Mouse (Mus musculus) thymus, postnatal 36 days (tissue): Measurements from ENCODE around the gene Slc16a7.

Experiments used
- DNase-seq, 2 experiments: peaks; one replicate each; pipeline ENCODE4 v3.0.0; 2022; ENCODE audit warnings: mixed read lengths in 2 of 2

The Slc16a7 gene

DNA sequence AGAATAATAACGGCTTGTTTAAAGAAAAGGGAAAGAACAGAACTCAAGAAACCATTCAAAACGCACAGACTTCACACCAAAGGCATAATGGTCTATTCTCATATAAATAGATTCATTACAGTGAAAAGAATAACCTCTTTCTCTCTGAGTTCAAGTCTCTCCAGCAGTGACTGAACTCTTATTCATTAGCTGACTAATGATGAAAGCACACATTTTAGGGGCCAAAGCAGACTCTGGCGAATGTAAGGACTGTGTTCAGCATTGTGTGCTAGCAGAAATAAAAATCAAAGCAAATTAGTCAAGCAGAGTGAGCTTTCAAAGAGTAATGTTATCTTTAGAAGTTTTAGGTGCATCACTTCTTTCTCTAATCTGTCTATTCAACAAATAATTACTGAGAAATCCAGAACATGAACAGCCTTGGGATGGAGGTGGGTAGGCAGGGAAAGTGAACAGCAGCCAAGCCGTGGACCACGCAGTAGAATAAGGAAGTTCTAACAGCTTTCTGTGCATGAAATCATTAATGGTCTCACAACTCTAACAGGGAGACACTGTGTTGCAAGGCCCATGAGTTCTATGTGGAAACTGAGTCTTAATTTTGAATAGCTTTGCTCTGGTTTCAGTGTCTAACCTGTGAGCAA is 214.1 kb downstream of the Slc16a7 start:
- DNase-seq, result no peak

DNA sequence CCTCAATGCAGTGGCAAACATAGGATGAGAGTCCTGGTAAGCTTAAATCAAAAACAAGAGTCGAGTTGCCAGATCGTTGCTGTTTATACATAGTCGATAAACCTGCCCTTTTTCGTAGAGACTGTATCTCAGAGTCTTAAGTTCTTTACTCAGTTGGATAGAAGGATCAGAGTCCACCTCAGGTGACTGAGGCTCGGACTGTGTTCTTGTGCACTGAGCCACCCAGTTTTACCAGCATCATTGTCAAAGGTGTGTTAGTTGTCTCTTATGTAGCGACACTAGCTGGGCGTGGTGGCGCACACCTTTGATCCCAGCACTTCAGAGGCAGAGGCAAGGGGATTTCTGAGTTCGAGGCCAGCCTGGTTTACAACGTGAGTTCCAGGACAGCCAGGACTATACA is 217.6 kb downstream of the Slc16a7 start:
- DNase-seq, result no peak

GRCm38 (mm10) chr10:125171154-125171553 is 218.1 kb downstream of the Slc16a7 start:
- no peak for DNase-seq
